Mouse (Mus musculus) megakaryocyte, embryonic 14.5 days (primary cell): ENCODE results near the gene Clec2e.

Experiments used
- FLI1 ChIP-seq: IDR thresholded peaks from 2 replicates; pipeline ENCODE4 v1.6.1; 2012; ENCODE audit warnings: low read length, inconsistent platforms, mixed read lengths
- GATA1 ChIP-seq: IDR thresholded peaks from 3 replicates; pipeline ENCODE4 v1.6.1; 2012; ENCODE audit warnings: mixed read lengths, low read length, inconsistent platforms, borderline replicate concordance

- no peak for TF ChIP-seq GATA1
- no peak for TF ChIP-seq FLI1
These were observed 32.1 kb upstream of the Clec2e start for GRCm38 (mm10) chr6:129132604-129133341.
